Mouse (Mus musculus): ENCODE data around the gene Plcb4.
A peak's percentile ranks its signal among the peaks of the same experiment; 100 is the strongest.
"Not testable (repeated sequence)": the region's sequence is repeated elsewhere in the genome, so short reads cannot be mapped to it uniquely, and the experiment has no call there.

Plcb4 gene

DNA sequence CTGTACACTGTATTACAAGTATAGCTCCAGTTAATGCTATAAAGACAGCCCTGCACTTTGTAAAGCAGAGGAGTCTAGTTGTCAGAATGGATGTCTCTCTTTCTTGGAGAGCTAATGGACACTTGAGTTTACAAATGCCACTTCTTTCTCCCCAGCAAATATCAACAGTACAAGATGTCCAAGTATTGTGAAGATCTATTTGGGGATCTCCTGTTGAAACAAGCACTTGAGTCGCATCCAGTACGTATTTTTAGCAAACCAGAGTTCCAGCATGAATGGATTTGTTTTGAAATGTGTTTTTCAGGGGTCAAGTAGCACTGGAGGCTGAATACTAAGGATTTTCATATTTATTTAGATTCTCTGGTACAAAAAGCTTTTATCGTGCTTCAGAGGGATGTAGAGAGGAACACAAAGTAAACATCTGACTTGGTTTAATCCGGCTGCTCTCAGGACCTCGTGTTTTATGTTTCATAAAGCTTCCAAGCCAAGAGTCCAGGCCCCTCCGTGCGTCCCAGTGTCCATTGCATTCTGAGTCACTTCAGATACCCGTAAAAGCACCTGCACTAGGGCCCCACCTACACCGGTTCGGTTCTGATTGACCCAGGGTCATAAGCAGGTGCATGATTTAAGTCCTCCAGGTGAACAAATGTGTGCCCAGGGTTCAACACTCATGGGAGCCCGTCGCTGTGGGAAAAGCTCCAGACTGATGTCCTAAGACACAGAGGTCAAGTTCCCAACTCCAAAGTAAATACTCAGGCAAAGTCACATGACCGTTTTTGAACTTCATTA, 296.1 kb downstream of the Plcb4 start:
- no peak for DNase-seq (ENCODE audit: low spot score in 2 of 2)

DNA sequence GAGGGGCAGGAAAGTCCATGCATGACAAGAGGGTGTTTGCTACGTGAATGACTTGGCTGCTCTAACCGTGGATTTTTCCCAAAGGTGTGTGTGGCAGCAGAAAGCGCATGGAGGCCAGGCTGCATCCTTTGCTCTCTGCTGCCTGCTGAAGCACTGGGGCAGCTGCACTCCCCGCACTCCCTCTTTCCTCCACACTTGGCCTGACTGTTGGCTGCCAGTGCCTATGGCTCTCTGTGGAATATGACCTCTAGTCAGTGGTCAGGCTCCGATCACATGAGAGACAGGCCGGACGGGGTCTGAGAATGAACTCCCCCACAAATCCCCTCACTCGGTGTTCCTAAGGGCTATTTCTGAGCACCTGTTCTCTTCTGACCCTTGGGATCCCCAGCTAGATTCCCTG, 297.0 kb downstream of the Plcb4 start:
- DNase-seq (ENCODE audit: low spot score in 2 of 2) = no peak

DNA sequence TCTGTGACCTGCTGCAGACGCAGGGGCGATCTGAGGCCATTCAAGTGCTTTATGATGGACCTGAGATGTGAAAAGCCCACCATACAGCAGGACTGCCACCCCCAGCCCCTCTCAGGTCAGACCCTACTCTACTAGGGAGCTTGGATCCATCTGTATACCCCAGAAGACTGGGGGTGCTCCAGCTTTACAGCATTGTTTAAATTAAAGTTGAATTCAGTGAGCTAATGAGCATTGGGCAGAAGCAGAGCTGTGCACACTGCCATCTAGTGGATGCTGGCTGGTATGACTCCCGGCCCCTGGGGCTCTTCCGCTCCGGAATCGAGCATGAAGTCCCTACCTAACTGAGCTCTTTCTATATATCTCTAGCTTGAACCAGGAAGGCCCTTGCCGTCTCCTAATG, 298.9 kb downstream of the Plcb4 start:
- peak in 1 of 2 experiments; percentile 25 for DNase-seq (ENCODE audit: low spot score in 2 of 2)

DNA sequence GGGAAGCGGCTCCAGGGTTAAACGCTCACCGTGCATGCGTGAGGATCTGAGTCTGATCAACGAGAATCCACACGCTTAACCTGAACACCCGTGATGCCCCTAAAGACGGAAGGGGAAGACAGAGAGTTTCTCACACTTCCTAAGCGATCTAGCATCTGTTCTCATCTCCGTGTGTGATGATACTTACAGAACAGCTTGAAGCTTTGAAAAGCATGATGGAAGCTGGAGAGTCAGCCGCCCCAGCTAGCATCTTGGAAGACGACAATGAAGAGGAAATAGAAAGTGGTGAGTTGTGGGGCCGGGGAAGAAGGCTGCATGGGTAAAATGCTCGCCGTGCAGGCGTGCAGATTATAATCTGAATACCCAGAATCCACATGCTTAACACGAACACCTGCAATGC, 299.6 kb downstream of the Plcb4 start:
- no peak for DNase-seq (ENCODE audit: low spot score in 2 of 2)

DNA sequence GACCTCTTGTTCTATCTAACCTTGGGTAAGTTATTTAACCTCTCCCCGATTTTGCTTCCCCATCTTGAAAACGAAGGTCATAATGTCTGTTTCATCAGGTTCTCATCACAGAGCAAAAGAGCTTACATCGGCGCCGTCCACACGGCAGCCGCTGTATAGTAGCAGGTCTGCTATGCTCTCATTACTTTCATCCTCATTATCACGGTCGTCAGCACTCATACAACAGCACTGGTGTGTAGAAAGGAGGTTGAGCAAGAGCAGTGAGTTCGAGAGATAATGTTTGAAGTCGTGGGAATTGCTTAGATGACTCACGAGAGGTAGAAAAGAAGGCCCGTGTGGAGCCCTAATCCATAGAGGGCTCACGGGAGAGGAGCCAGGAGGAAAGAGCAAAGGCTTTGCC, 304.3 kb downstream of the Plcb4 start:
- no peak for DNase-seq (ENCODE audit: low spot score in 2 of 2)

DNA sequence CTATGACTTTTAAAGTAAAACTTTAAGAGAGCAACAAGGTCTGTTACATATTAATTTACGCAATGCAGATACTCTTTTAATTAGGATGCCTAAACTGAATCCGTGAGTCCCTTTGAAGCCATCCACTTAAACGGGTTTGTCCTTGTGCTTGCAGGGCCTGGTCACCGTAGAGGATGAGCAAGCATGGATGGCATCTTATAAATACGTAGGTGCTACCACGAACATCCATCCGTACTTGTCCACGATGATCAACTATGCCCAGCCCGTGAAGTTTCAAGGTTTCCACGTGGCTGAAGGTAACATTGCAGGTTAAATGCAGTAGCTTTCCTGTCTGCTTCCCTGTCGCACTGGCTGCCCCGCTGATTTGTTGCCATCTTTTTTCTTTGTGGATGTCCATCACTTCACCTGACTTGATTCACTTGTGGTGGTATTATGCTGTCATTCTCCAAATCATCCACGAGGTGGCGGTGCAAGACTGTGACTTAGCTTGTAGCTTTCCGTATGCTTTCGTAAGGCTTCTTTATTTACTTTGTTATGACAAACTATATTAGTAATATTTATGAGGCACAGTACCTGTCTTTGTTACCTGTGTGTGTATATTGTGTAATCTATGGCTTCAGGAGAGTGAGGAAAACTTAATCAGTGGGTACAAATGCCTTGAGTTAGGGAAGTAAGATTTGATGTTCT, 308.2 kb downstream of the Plcb4 start:
- peak in 1 of 2 experiments; percentile 17 for DNase-seq (ENCODE audit: low spot score in 2 of 2)

DNA sequence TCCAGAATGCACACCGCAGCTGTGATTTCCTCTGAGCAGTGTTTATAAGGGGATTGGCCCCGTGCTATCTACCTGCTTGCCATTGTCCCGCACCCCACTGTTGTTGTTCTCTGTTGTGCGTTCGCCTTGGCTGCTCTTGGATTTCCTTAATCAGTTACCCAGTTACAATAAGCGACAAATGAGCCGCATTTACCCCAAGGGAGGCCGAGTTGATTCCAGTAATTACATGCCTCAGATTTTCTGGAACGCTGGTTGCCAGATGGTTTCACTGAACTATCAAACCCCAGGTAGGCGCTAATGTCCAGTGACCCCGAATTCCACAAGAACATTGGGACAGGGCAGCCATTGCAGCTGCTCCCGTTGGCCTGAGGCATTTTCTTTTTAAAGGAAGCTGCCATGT, 309.3 kb downstream of the Plcb4 start:
- no peak for DNase-seq (ENCODE audit: low spot score in 2 of 2)

DNA sequence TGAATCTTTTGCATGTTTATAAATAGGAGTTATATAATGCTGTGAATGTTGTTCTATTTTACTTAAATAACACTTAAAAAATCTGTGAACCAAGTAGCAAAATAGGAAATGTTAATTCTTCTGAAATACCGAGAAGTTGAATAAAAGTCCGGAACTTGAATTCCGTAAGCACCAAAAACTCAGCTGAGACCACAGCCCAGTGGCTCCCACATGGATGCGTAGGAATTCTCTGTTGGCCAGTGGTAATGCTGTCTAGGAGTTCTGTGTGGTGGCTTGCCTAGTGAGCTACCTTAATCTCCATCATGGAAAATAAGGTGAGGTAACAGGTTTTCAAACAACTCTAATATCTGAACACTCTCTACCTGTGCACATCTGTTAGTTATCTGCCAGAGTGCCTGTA, 312.1 kb downstream of the Plcb4 start:
- no peak for DNase-seq (ENCODE audit: low spot score in 2 of 2)

DNA sequence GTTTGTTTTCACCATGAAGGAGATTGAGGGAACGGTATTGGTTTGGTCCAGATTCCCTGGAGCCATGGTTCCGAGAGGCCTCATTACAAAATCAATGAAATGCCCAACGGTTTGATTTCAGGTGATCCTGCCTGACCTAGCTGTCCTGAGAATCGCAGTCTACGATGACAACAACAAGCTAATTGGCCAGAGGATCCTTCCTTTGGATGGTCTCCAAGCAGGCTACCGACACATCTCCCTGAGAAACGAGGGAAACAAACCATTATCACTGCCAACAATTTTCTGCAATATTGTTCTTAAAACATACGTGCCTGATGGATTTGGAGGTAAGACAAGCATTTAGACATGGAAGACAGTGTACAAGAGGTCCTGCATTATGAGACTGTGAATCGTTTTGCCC, 317.2 kb downstream of the Plcb4 start:
- no peak for DNase-seq (ENCODE audit: low spot score in 2 of 2)

DNA sequence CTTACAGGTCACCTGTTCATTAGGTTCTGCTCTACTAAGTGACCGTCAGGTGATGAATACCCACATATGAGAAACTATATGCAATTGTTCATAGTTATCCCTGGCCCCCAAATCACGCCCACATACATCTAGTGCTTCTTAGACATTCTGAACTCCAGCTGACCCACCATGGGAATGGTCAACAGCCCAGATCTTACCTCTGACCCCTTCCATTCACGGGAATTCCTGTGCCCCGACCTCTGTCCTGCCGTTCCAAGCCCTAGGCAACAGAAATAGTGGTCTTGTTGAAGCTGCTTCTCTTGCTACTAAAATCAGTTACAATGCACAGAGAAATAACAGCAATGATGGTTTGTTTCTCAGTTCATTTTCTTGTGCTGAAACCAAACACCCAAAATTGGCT, 320.0 kb downstream of the Plcb4 start:
- DNase-seq (ENCODE audit: low spot score in 2 of 2) = no peak

DNA sequence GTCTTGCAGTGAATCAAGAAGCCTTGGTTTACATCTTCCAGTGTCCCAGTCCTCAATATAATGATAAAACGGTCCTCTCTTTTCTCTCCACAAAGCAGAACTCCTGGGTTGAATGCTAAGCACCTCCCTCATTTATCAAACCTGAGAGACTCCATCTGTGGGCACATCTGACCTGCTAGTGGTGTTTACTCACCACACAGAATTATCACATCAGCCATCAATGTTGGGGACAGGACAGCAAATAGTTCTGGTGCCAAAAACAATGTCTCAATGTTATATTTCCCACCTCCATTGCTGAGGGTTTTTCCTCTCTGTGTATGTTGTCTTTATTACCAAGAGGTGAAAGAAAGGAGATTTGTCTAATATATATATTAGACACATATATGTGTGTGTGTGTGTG, 321.6 kb downstream of the Plcb4 start:
- DNase-seq (ENCODE audit: low spot score in 2 of 2) = no peak

DNA sequence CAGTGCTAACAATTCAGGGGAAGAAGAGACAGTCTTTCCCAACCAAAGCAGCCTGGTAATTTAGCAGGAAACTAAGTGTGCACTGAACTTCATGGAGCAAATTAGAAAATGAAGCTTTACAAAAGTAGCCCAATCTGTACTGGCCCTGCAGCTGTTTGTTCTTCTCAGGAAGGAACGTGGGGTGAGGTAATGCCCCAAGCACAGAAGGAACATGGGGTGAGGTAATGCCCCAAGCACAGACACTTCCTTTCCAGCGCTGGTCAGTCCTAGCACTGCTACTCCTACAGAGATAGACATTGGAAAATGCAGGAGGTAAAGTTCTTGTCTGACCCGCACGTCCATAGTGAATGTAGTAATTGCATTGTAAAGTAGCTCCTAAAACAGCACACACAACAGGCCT, 325.2 kb downstream of the Plcb4 start:
- DNase-seq (ENCODE audit: low spot score in 2 of 2) = no peak

DNA sequence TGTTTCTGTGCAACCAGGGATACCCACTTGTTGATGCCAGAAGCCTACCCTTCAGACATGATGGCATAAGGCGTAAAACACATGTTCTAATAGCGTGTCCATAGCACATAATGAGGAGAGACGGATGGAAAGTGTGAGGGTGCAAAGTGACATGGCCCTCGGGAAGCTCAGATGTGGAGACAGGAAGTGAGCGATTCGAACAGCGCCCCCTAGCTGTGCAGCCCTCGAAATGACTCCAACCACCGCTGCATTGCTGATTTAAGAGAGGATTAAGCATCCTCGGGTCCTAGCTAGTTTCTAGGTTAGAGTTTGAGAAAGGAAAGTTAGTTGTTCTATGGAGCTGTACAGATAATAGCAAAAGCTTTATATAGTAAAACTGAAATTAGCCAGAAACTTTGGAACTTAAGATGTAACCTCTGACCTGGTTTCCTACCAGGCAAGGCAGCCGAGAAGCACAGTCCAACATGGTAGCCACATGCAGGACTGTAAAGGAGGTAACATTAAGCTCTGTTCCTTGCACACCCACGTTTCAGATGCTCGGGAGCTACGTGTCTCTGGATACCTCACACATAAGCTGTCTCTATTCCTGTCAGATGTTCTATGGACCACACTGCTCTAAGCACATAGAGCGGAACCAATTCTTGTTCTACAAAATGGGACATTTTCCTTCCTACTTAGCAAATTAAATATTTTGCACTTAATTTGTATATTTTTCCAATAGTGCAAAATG, 326.9 kb downstream of the Plcb4 start:
- DNase-seq (ENCODE audit: low spot score in 2 of 2) = no peak

DNA sequence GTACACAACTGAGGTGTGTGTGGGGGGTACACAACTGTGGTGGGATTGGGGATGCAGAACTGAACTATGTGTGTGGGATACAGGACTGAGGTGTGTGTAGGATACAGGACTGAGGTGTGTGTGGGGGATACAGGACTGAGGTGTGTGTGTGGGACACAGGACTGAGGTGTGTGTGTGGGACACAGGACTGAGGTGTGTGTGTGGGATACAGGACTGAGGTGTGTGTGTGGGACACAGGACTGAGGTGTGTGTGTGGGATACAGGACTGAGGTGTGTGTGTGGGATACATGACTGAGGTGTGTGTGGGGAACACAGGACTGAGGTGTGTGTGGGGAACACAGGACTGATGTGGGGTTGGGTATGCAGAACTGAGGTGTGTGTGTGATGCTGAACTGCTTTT, 329.7 kb downstream of the Plcb4 start:
- not testable (repeated sequence) for DNase-seq (ENCODE audit: low spot score in 2 of 2)

DNA sequence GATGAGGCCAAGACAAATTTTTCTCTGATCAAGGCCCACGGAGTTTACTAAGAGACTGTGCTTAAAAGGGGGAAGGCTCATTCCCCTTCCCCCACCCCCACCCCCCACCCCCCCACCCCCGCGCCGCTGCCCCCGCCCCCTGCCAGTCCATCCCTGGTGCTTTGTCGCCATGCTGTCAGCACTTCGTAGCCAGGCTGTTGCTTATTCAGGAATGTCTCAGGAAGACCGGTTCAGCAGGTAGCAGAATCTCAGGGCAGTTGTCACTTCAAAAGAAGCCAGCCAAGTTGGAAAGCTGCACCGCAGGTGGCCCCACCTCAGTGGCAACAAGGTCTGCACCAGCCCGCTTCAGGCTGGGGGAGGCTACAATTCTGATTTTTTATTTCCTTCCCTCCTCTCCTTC, 331.9 kb downstream of the Plcb4 start:
- not testable (repeated sequence) for DNase-seq (ENCODE audit: low spot score in 2 of 2)

DNA sequence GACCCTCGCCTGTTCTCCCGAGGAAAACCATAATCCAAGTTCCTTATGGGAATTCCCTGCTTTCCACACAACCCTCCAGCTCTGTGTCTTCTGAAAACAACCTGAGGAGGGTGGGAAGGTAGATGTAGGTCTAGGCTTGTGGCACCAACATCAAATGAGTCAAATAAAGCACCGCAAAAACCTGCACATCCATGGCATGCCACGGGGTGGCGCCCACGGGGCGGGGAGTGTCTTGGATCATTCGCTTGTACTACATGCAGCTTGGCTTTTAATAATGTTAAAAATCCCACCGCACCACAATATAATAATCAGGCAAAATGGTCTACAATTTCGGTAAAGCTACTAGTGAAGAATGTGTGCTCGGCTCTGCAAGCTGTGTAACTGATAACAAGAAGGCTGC, 334.5 kb downstream of the Plcb4 start:
- DNase-seq (ENCODE audit: low spot score in 2 of 2) = no peak

DNA sequence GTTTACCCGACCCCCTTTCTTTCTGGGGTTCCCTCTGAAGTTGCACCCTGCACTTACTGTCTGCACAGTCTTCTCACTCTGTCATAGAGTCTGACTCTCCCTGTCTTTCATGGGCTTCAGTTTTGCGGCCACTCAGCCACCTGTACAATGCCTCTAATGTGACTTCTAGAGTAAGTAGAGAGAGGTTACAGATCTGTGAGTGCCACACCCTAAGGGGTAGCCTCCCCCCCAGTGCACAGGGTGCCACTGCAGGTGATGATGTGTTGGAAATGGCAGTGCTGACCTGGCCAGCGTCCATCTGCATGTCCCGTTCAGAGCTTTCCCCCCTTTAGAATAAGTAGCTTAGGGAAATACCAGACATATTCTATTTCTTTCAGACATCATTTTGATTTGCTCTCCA, 336.4 kb downstream of the Plcb4 start:
- DNase-seq (ENCODE audit: low spot score in 2 of 2) = no peak

DNA sequence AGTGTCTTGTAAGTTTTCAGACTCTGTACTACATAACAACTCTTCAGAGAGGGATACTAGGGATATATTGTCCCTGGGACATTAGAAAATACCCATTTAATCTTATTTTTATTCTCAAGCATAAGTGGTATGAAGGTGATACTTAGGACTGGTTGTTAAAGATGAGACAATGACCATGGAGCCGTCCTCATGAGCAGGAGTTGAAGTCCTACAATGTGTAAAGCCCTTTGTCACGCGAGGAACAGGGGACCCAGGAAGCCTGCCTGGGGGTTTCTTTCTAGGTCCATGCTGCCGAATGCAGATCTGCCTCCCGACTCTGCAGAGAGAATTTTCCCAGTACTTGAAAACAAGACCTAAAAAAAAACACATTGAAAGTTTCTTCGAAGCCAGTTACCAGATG, 338.1 kb downstream of the Plcb4 start:
- DNase-seq (ENCODE audit: low spot score in 2 of 2) = no peak

DNA sequence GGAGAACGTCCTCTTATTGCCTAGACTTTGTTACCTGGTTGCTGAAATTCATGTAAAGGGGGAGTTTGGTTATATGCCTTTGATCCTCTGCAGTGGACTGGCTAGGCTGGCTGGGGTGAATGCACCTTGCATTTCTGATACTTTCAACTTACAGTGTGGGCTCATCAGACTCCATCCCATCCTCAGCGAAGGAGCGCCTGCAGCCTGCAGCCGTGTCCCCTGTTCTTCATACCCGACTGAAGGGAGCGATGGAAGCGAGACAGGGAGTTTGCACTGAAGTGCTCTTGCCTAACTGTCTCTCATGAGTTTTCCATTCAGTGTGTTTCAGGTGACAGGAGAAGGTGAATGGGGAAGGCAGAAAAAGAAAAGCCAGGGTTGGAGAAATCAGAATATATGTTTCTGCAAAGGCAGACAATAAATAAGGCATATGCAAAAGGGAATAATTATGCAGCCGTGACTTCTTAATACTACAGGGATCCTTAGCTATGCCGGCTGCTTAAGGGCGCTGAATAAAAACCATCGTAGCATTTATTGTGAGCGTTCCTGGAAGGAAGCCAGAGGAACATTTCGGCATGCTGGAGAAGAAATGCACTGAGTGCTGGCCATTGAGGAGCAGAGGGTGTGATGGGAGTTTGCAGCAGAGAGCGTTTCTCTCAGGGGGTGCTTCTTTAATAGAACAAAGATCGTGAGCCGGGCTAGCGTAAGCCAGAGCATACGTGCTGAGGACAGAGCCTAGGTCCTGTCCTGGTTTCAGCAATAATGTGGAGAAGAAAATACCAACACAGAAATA, 338.7 kb downstream of the Plcb4 start:
- no peak for DNase-seq (ENCODE audit: low spot score in 2 of 2)

DNA sequence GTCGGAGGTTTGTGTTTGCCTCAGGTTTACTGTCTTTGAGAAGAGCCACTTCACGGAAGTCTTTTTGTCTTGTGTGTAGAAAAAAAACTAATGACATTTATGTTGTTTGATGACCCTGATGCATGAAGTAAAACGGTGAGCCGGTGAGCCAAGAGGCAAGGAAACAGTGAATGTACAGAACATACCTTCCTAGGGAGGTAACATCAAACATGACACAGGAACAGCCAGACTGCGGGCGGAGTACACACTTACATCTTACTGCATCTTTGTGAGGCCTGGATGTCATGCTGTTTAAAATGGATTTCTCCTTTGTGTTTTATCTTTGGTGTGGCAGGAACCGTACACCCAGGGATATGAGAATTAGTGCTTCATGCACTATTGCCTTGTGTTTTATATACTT, 340.1 kb downstream of the Plcb4 start:
- no peak for DNase-seq (ENCODE audit: low spot score in 2 of 2)

DNA sequence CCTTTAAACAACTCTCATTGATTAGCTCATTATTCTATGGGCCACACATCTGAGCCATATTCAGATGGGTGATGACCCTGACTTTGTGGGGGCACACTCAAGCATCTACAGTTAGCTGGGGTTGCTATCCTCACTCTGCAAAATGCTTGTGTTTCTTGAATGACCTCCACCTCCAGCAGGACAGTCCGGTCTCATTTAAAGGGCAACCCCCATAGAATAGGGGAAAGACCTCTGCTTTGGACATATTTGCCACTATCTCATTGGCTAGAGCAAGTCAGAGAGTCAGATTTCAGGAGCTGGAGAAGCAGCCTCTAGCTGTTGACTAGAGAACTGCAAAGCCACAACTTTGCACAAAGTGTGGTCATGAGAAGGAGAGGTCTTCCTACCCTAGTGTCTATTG, 340.6 kb downstream of the Plcb4 start:
- no peak for DNase-seq (ENCODE audit: low spot score in 2 of 2)

DNA sequence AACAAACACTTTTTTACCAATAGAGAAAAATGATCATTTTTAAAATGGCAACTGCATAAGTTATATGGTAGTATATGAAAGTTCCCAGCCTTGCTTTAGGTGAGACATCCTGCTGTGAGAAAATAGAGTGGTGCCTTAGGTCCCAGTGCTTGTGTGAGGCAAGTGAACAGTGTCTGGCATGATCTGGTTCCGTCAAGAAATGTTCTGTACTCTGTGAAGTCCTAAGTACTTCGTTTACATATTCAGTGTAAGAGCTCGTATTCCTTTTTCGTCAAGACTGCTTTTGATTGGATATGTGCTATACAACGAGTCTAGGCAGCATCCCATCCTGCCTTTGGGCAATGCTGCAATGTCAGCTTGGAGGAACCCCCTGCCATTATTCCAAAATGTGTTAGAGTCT, 342.1 kb downstream of the Plcb4 start:
- no peak for DNase-seq (ENCODE audit: low spot score in 2 of 2)
